Mouse (Mus musculus) splenic B cell, adult 2 months (primary cell): Measurements from ENCODE around the gene Dapp1.

Source experiments
- DNase-seq: peaks from one replicate; pipeline ENCODE4 v3.0.0-alpha.2; 2011; ENCODE audit warnings: low read depth, low spot score
- H3K27me3 ChIP-seq: 2 replicates; pipeline ENCODE4 v1.6.1; 2012; ENCODE audit warnings: mild to moderate bottlenecking, low read length, moderate library complexity, mixed read lengths; ENCODE audit not compliant: control insufficient read depth, poor library complexity, insufficient read depth, severe bottlenecking
- H3K36me3 ChIP-seq: 2 replicates; pipeline ENCODE4 v1.6.1; 2012; ENCODE audit warnings: mild to moderate bottlenecking, low read length, moderate library complexity, mixed read lengths; ENCODE audit not compliant: control insufficient read depth, poor library complexity, insufficient read depth, severe bottlenecking

Gene Dapp1

GRCm38 (mm10) chr3:137896386-137896785 lies 85.0 kb downstream of the Dapp1 start:
- H3K27me3 ChIP-seq = no peaks in the 10 kb centered on the region
- peaks cover 1% of the 10 kb centered on the region for H3K36me3 ChIP-seq
- no peak for DNase-seq

- peaks cover 1% of the 10 kb centered on the region for H3K36me3 ChIP-seq
- H3K27me3 ChIP-seq = no peaks in the 10 kb centered on the region
- peak; percentile 43 for DNase-seq
Measured at GRCm38 (mm10) chr3:137895196-137895595, 86.1 kb downstream of the Dapp1 start.

- Histone ChIP-seq H3K27me3 (no peaks in the 10 kb centered on the region), H3K36me3 (peaks cover 1% of the 10 kb centered on the region)
- no peak for DNase-seq
Measured at GRCm38 (mm10) chr3:137893789-137894188, 87.6 kb downstream of the Dapp1 start.

- no peaks in the 10 kb centered on the region; the same call in 1 of the 2 replicates for H3K36me3 ChIP-seq
- no peak for DNase-seq
- H3K27me3 ChIP-seq = no peaks in the 10 kb centered on the region
Measured at GRCm38 (mm10) chr3:137892118-137892517, 89.2 kb downstream of the Dapp1 start.

GRCm38 (mm10) chr3:137891089-137891488 lies 90.3 kb downstream of the Dapp1 start:
- Histone ChIP-seq H3K27me3 (no peaks in the 10 kb centered on the region), H3K36me3 (no peaks in the 10 kb centered on the region; the same call in 1 of the 2 replicates)
- DNase-seq = no peak

GRCm38 (mm10) chr3:137887961-137888360 lies 93.4 kb downstream of the Dapp1 start:
- Histone ChIP-seq H3K27me3 (no peaks in the 10 kb centered on the region), H3K36me3 (no peaks in the 10 kb centered on the region; the same call in 1 of the 2 replicates)
- DNase-seq = no peak

GRCm38 (mm10) chr3:137881093-137881492 lies 100.3 kb downstream of the Dapp1 start:
- Histone ChIP-seq H3K36me3 (no peaks in the 10 kb centered on the region), H3K27me3 (no peaks in the 10 kb centered on the region)
- DNase-seq = no peak
